Mouse (Mus musculus) liver, adult 2 months (tissue): ENCODE measurements around the gene Amer3. TPM values are rescaled to one million over a fixed set of nuclear protein-coding genes. Genes with fewer than 3 reads are reported as not detected.

Source experiments
- DNase-seq: peaks from one replicate; pipeline ENCODE4 v3.0.0-alpha.2; 2011; ENCODE audit warnings: low read depth, low spot score; ENCODE audit errors: extremely low read depth
- H3K27ac ChIP-seq: fragments of 200-500 bp; replicated peaks from 2 replicates; pipeline ENCODE4 v1.5.1; 2012; ENCODE audit warnings: low read depth, mild to moderate bottlenecking, control low read depth, inconsistent platforms, low read length; ENCODE audit not compliant: insufficient read depth
- H3K27me3 ChIP-seq: fragments of 200-500 bp; 2 replicates; pipeline ENCODE4 v1.6.1; 2012; ENCODE audit warnings: mild to moderate bottlenecking, moderate library complexity, low read length, inconsistent platforms; ENCODE audit not compliant: control insufficient read depth, insufficient read depth
- H3K36me3 ChIP-seq: fragments of 200-500 bp; 2 replicates; pipeline ENCODE4 v1.6.1; 2012; ENCODE audit warnings: low read length, inconsistent platforms; ENCODE audit not compliant: control insufficient read depth, insufficient read depth
- H3K4me1 ChIP-seq: fragments of 200-500 bp; 2 replicates; pipeline ENCODE4 v1.6.1; 2011; ENCODE audit warnings: low read length; ENCODE audit not compliant: control insufficient read depth, insufficient read depth
- H3K4me3 ChIP-seq: fragments of 200-500 bp; 2 replicates; pipeline ENCODE4 v1.5.1; 2011; ENCODE audit warnings: low read depth, mild to moderate bottlenecking, control low read depth, low read length, moderate library complexity; ENCODE audit not compliant: insufficient read depth
- H3K79me2 ChIP-seq: fragments of 200-500 bp; 2 replicates; pipeline ENCODE4 v1.6.1; 2012; ENCODE audit warnings: inconsistent platforms, mild to moderate bottlenecking, low read length, moderate library complexity; ENCODE audit not compliant: control insufficient read depth, insufficient read depth
- H3K9ac ChIP-seq: fragments of 200-500 bp; 2 replicates; pipeline ENCODE4 v1.6.1; 2012; ENCODE audit warnings: low read depth, mild to moderate bottlenecking, control low read depth, inconsistent platforms, low read length
- CTCF ChIP-seq: fragments of 200-500 bp; IDR thresholded peaks from 2 replicates; pipeline ENCODE4 v1.5.1; 2011; ENCODE audit warnings: low read depth, low read length, control low read depth
- POLR2A ChIP-seq: fragments of 200-500 bp; IDR thresholded peaks from 2 replicates; pipeline ENCODE4 v1.6.1; 2011; ENCODE audit warnings: low read length, control low read depth; ENCODE audit not compliant: insufficient read depth; ENCODE audit errors: extremely low read depth
- WGBS: fragments of 180-500 bp; shearing (Covaris S2); methylation state at CpG from one replicate; pipeline ENCODE4 v1.1.7; 2018; 5-methylcytosine and 5-hydroxymethylcytosine counted together
- polyA plus RNA-seq: library from polyadenylated mRNA; depleted of rRNA; stranded (reverse); fragments of >200 nt; gene quantifications from 2 replicates; pipeline ENCODE4 v1.2.3, GENCODE M21; 2012
- total RNA-seq: library from RNA; depleted of rRNA; stranded (reverse); fragments of >200 nt; gene quantifications from 2 replicates; pipeline ENCODE4 v1.2.3, GENCODE M21; 2014

Gene Amer3
- total and polyA plus RNA-seq, 2 experiments = not detected

- Histone ChIP-seq H3K4me3 (no peak overlapping the region), H3K27me3 (no peaks in the 10 kb centered on the region), H3K4me1 (no peaks in the 10 kb centered on the region), H3K79me2 (no peaks in the 10 kb centered on the region), H3K27ac (no peak overlapping the region), H3K9ac (no peak overlapping the region), H3K36me3 (no peaks in the 10 kb centered on the region)
- TF ChIP-seq CTCF (no peak), POLR2A (no peak)
- no peak for DNase-seq
- 87% methylated on average over 2 of the region's 2 CpGs for WGBS
Measured at GRCm38 (mm10) chr1:34569876-34570275, 9.6 kb upstream of the Amer3 start.

- H3K27me3 ChIP-seq = no peaks in the 10 kb centered on the region; the same call in 1 of the 2 replicates
- H3K9ac ChIP-seq = no peak overlapping the region
- H3K36me3 ChIP-seq = no peaks in the 10 kb centered on the region
- H3K4me3 ChIP-seq = no peak overlapping the region
- no peak for DNase-seq
- WGBS = 79% methylated on average over 6 of the region's 6 CpGs
- TF ChIP-seq POLR2A = no peak
- no peak for TF ChIP-seq CTCF
- no peaks in the 10 kb centered on the region for H3K4me1 ChIP-seq
- H3K27ac ChIP-seq = no peak overlapping the region
- H3K79me2 ChIP-seq = no peaks in the 10 kb centered on the region
Measured at GRCm38 (mm10) chr1:34571431-34571830, 8.0 kb upstream of the Amer3 start.

- Histone ChIP-seq H3K36me3 (no peaks in the 10 kb centered on the region), H3K9ac (no peak overlapping the region), H3K79me2 (no peaks in the 10 kb centered on the region), H3K4me1 (no peaks in the 10 kb centered on the region), H3K27me3 (no peaks in the 10 kb centered on the region; the same call in 1 of the 2 replicates), H3K27ac (no peak overlapping the region), H3K4me3 (no peak overlapping the region)
- TF ChIP-seq CTCF (no peak), POLR2A (no peak)
- WGBS = 80% methylated on average over 6 of the region's 6 CpGs
- DNase-seq = no peak
Measured at GRCm38 (mm10) chr1:34573221-34573620, 6.2 kb upstream of the Amer3 start.

GRCm38 (mm10) chr1:34579782-34580356, 412 bp downstream of the Amer3 start:
- Histone ChIP-seq H3K27me3 (peaks cover 12% of the 10 kb centered on the region), H3K79me2 (no peaks in the 10 kb centered on the region), H3K36me3 (no peaks in the 10 kb centered on the region), H3K4me3 (no peak overlapping the region), H3K27ac (no peak overlapping the region), H3K9ac (no peak overlapping the region), H3K4me1 (no peaks in the 10 kb centered on the region)
- TF ChIP-seq POLR2A (no peak), CTCF (no peak)
- WGBS = 3% methylated on average over 18 of the region's 18 CpGs
- DNase-seq = no peak

- Histone ChIP-seq H3K4me3 (no peak overlapping the region), H3K79me2 (no peaks in the 10 kb centered on the region), H3K9ac (no peak overlapping the region), H3K4me1 (no peaks in the 10 kb centered on the region), H3K27me3 (peaks cover 12% of the 10 kb centered on the region; the same call in 1 of the 2 replicates), H3K27ac (no peak overlapping the region), H3K36me3 (no peaks in the 10 kb centered on the region)
- DNase-seq = no peak
- 80% methylated on average over 6 of the region's 6 CpGs for WGBS
- TF ChIP-seq CTCF (no peak), POLR2A (no peak)
Measured at GRCm38 (mm10) chr1:34582218-34582617, 2.8 kb downstream of the Amer3 start.

- Histone ChIP-seq H3K79me2 (no peaks in the 10 kb centered on the region), H3K36me3 (no peaks in the 10 kb centered on the region), H3K4me3 (no peak overlapping the region), H3K4me1 (no peaks in the 10 kb centered on the region), H3K27me3 (peaks cover 12% of the 10 kb centered on the region; the same call in 1 of the 2 replicates), H3K9ac (no peak overlapping the region), H3K27ac (no peak overlapping the region)
- TF ChIP-seq CTCF (no peak), POLR2A (no peak)
- 20% methylated on average over 4 of the region's 4 CpGs for WGBS
- DNase-seq = no peak
Measured at GRCm38 (mm10) chr1:34583821-34584263, 4.4 kb downstream of the Amer3 start.
